Mouse (Mus musculus): ENCODE measurements at regions not wholly inside any gene's neighbourhood (a gene's known extent, or its start where the extent isn't known, plus 50 kb on each side); places are given as distances from the start of the nearest gene placed in this dataset.

GRCm38 (mm10) chr7:41739891-41740290 is 106.9 kb downstream of the Zfp788 start:
- peak; percentile 73 for DNase-seq (ENCODE audit: low read depth, low spot score)

Measured in R1 (cell line).